Mouse (Mus musculus): Measurements from ENCODE around the gene Xirp1.

GRCm38 (mm10) chr9:120069779-120070178 is 46.4 kb upstream of the Xirp1 start, which contains the start of gene Cx3cr1:
- TF ChIP-seq CTCF (IDR thresholded peaks at IDR 0.05; ENCODE audit: low read depth, low read length) (no peak), POLR2A (IDR thresholded peaks at IDR 0.05; ENCODE audit: borderline replicate concordance, low read depth, low read length) (no peak)

Measured in bone marrow macrophage, adult 2 months (primary cell).